Mouse (Mus musculus): ENCODE measurements around the gene Ergic1.
A peak's percentile ranks its signal among the peaks of the same experiment; 100 is the strongest.

The Ergic1 gene

DNA sequence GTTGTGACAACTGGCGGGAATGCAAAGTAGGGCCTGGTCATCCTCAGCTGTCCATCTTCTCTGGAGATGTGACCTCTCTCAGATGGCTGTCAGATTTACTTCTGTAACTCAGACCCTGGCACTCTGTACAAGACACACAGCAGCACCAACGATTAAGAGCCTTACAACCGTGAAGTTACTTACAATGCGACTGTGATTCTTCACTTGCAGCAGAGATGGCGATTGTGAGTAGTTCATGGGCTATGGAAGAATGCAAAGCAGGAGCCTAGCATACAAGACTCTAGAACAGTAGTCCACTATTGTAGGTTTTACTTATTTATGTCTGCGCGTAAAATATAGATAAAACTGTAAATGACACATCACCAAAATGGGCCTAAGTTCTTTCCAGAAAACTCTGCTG, 114.6 kb downstream of the Ergic1 start:
- DNase-seq = no peak

DNA sequence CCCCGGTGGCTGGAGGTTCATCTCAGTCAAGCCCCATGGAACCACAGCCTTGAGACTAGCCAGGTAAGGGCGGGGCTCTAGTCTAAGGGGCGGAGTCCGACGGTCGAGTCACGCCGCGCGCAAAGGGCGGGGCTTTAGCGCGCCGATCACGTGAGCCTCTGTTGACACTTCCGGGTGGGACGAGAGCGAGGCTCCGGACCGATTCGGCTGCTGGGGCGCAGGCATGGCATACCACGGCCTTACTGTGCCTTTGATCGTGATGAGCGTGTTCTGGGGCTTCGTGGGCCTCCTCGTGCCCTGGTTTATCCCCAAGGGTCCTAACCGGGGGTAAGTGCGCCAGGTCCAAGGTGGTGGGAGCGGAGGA, 114.9 kb downstream of the Ergic1 start:
- DNase-seq = peak; percentile 93

GRCm38 (mm10) chr17:26676616-26677376, 115.5 kb downstream of the Ergic1 start:
- DNase-seq = peak; percentile 75

DNA sequence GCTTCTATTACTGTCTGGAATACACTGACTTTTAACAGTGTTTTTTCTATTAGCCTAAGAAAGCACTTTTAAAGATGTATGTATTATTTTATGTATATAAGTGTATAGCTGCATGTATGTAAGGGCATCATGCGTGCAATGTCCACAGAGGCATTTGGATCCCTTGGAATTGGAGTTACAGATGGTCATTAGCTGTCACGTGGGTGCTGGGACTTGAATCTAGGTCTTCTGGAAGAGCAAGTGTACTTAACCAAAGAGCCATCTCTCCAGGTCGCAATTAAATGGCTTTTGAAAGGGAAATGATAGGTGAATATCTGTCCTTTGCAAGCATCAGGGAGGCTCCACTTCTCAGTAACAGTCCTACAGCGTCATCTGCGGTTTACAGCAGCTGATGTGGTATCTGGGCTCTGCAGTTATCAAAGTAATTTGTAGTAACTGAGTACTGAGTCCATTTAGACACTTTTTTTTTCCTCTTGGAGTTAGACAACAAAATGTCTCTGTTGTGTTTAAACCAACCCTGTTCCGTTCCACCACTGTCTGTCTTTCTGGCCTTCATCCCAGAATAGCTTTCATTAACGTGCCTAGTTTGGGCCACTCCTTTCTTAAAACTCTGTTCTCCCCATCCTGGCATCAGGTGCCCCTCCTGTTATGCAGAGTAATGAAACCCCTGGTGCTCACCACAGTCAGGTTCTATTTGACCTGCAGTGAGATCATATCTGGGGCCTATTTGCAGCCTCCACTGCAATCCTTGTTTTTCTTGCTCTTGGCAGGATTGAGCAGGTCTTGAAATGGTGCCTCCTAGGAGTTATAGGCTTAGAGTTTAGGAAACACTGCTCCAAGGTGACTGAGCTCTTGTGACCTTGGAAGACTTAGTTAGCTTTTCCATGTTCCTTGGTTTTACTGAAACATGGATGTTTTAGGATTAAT, 116.7 kb downstream of the Ergic1 start:
- DNase-seq = no peak

- no peak for DNase-seq
These were observed 120.0 kb downstream of the Ergic1 start for GRCm38 (mm10) chr17:26681276-26681675.

DNA sequence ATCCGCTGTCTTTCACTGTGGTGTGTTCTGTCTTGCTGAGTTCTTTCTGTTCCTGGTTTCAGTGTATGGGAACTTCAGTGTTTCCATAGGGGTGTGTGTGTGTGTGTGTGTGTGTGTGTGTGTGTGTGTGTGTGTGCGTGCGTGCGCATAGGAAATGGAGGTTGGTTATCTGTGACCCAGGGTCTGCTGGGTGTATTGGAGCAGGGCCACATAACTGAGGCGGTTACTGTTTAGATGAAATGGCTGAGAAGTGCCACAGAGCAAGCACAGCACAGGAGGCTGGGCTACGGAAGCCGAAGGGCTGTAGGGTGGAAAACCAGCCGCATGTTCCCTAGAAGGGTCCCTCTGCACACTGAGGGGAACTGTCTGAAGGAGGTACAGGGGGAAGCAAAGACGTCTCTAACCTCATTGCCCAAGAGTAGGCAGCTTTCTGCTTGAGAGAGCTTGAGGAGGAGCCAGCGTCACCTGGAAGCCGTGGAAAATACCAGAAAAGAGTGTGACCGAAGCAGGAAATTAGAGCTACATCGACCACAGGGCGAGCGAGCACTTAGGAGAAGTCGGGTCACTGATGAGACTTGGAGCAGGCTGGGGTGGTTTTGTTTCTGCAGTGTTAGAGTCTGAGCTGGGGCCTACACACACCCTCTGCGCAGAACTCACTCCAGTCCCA, 125.2 kb downstream of the Ergic1 start:
- DNase-seq = no peak

DNA sequence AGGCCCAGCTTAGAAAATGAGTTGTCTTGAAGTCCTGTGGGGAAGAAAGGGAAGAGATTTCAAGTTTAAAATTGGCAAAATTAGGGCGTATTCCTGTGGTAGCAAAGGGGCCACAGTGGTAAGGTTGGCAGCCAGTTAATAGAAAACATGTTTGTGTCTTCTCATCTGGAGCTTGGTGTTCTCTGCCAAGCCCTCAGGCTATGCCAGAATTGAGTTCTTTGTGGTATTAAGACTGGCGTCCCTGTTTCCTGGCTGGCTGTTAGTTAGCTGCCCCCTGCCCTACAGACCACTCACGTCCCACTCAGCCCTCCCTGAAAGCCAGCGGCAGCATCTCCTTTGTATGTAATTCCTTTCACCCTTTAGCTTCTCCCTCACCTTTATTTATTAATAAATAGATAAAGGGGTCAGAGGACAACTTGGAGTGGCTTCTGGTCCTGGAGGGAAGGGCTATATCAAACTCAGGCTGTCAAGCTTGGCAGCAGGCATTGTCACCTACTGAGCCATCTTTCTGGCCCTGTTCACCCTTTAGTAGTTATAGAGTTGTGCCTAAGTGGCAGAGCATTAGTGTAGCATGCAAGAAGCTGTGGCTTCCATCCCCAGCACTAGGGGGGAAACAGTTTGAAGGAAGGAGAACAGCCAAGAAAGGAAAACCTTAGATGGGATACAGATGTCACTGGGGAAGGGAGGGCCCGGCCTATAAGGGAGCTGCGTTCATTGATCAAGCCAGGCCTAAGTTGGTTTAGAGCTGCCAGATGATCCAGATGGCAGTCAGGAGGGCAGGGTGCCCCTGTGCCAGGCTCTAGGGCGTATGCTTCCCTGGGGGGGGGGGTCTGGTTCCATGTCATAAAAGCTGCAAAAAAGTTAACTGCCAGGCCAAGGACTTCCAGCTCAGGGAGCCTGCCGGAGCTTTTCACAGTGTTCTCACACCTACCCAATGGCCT, 127.8 kb downstream of the Ergic1 start:
- peak; percentile 43 for DNase-seq

DNA sequence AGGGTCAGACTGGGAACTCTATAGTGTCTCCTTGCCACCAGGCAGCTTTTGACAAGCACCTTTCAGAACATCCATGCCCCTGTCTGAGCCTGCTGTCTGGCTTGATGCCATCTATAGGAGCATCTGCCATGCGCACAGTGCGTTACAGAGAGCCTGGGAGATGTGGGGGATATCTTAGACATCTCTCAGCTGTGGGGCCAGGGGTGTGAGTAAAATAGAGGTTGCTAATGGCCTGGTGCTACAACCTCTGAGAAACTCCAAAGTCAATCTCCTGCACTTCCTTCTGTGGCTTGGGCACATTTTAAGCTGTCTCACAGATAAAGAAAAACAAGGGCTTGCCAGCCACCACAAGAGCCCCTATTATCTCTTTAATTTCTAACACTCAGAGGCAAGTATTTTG, 128.5 kb downstream of the Ergic1 start:
- no peak for DNase-seq

- DNase-seq = no peak
These were observed 128.9 kb downstream of the Ergic1 start for GRCm38 (mm10) chr17:26690236-26690635.

GRCm38 (mm10) chr17:26691110-26691509, 129.8 kb downstream of the Ergic1 start:
- peak; percentile 53 for DNase-seq

- peak; percentile 63 for DNase-seq
These were observed 132.1 kb downstream of the Ergic1 start for GRCm38 (mm10) chr17:26693424-26693823.

GRCm38 (mm10) chr17:26694171-26694570, 132.9 kb downstream of the Ergic1 start:
- peak; percentile 55 for DNase-seq

- DNase-seq = no peak
These were observed 133.9 kb downstream of the Ergic1 start for GRCm38 (mm10) chr17:26695193-26695592.

- DNase-seq = no peak
These were observed 137.6 kb downstream of the Ergic1 start for GRCm38 (mm10) chr17:26698846-26699245.

DNA sequence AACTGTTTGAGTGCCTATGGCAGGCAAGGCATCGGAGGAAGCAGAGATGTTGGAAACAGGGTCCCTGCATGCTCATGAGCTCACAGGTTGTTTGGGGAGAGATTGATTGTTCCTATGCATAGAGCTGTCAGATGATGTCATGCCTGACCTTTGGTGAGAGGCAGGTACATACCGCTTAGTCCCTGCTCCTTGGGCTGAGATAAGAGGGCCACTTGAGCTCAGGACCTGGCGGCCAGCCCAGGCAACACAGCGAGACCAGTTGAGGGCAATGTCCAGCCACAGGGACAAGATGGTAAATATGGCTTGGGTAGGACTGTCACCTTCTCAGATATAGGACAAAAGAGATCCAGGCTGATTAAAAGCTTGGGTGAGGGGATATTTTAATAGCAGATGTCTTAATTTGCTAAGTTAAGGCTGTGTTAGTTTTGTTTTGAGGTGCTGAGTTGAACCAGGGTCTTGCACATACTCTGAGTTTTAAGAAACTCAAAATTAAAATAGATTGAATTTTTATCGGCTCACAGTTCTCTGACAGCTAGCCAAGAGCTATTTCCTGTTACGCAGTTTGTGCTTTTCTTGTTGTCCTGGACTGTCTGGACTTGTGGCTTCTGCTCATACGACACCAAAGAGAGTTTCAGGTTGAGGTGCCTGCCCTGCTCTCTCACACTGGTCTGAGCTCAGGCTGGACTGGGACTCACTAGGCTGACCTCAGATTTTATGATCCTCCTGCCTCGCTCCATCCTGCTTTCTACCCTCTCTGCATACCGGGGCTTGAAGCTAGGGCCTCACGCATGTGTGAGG, 138.7 kb downstream of the Ergic1 start:
- no peak for DNase-seq

- DNase-seq = peak; percentile 33
These were observed 140.3 kb downstream of the Ergic1 start for GRCm38 (mm10) chr17:26701565-26701964.

DNA sequence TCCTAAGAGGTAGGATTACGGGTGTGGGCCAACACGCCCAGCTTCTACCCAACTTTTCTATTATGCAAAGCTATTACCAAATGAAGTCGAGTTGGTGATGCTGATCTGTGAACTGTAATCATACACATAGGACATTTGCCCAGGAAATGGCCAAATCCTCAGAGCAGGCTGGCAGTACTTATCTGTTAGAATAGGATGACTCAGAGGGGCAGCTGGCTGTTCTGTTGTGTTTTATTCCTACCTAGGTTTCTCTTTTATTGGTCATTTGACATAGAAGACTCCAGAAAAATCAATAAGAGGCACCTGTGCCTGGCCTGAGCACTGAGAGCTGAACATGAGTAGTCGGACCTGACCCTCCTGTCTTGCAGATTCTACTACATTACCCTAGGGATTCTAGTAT, 141.3 kb downstream of the Ergic1 start:
- DNase-seq = no peak

DNA sequence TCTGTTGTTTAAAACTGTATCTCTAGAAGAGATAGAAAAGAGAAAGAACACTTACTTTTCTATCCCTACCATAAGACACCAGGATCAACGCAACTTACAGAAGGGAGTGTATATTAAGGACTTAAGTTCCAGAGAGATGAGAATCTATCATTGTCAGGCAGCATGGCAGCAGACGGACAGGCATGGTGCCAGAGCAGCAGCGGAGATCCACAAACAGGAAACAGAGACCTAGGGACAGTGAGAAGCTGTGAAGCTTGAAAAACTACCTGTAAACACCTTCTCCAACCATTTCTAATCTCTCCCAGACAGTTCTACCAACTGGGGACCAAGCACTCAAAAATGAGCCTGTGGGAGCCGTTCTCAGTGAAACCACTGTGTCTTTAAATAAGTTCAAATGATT, 142.4 kb downstream of the Ergic1 start:
- no peak for DNase-seq

- no peak for DNase-seq
These were observed 144.4 kb downstream of the Ergic1 start for GRCm38 (mm10) chr17:26705463-26706359.

Measured in right cerebral cortex, adult 18-20 months (tissue).